10 mouse cellular contexts compared by ENCODE assay signal in genomic region chr7:84315353-84316003, GRCm38 (mm10).
DNase-seq lines count a peak whose midpoint lies in the region; ATAC-seq and TF ChIP-seq lines count a peak whose summit lies in the region.
"Had no signal": no experiment of that assay in that cellular context is flagged by ENCODE, and none has a peak within 500 bp of the region (broad histone marks: within the 10 kb centered on the region; RNA-seq: fewer than 3 reads in every experiment).

No protein-coding gene starts in this region.

- no peak overlapping the region for H3K9ac ChIP-seq in hindbrain, postnatal 0 days (replicated peaks; ENCODE audit: low read length)
- H3K9ac ChIP-seq in hindbrain, embryonic 16.5 days (ENCODE audit: low read depth, low read length), result no peak overlapping the region
- no peak overlapping the region for H3K9ac ChIP-seq in lung, embryonic 16.5 days (ENCODE audit: low read length)
- H3K9ac ChIP-seq: forebrain, embryonic 12.5 days had no signal

- H3K4me1 ChIP-seq in hindbrain, postnatal 0 days (ENCODE audit: insufficient read depth, low read length), result no peaks in the 10 kb centered on the region
- H3K4me1 ChIP-seq in hindbrain, embryonic 16.5 days (ENCODE audit: control insufficient read depth, insufficient read depth, low read depth, low read length), result no peaks in the 10 kb centered on the region
- peaks cover 6% of the 10 kb centered on the region for H3K4me1 ChIP-seq in lung, embryonic 16.5 days (replicated peaks; ENCODE audit: control insufficient read depth, insufficient read depth, low read length)
- H3K4me1 ChIP-seq: forebrain, embryonic 12.5 days had no signal

- H3K27me3 ChIP-seq in hindbrain, postnatal 0 days (ENCODE audit: insufficient read depth, low read length), result no peaks in the 10 kb centered on the region
- H3K27me3 ChIP-seq in hindbrain, embryonic 16.5 days (replicated peaks; ENCODE audit: control insufficient read depth, insufficient read depth, low read length), result no peaks in the 10 kb centered on the region
- H3K27me3 ChIP-seq in lung, embryonic 16.5 days (ENCODE audit: control insufficient read depth, insufficient read depth, low read depth, low read length), result no peaks in the 10 kb centered on the region
- H3K27me3 ChIP-seq: forebrain, embryonic 12.5 days had no signal

- no peak overlapping the region for H3K4me2 ChIP-seq in hindbrain, postnatal 0 days (ENCODE audit: low read depth, low read length)
- no peak overlapping the region for H3K4me2 ChIP-seq in hindbrain, embryonic 16.5 days (ENCODE audit: low read length)
- H3K4me2 ChIP-seq in lung, embryonic 16.5 days (ENCODE audit: low read depth, low read length), result no peak overlapping the region
- H3K4me2 ChIP-seq: forebrain, embryonic 12.5 days had no signal

- H3K9me3 ChIP-seq in hindbrain, postnatal 0 days (ENCODE audit: low read length), result no peaks in the 10 kb centered on the region
- no peaks in the 10 kb centered on the region for H3K9me3 ChIP-seq in hindbrain, embryonic 16.5 days (ENCODE audit: control insufficient read depth, low read length)
- no peaks in the 10 kb centered on the region for H3K9me3 ChIP-seq in lung, embryonic 16.5 days (ENCODE audit: control insufficient read depth, low read length)
- H3K9me3 ChIP-seq: forebrain, embryonic 12.5 days had no signal

- no peak overlapping the region for H3K4me3 ChIP-seq in hindbrain, postnatal 0 days (ENCODE audit: low read length)
- H3K4me3 ChIP-seq in hindbrain, embryonic 16.5 days (ENCODE audit: low read length), result no peak overlapping the region
- no peak overlapping the region for H3K4me3 ChIP-seq in lung, embryonic 16.5 days (ENCODE audit: low read length)
- H3K4me3 ChIP-seq: forebrain, embryonic 12.5 days had no signal

- TF ChIP-seq CTCF in hindbrain, postnatal 0 days (IDR thresholded peaks at IDR 0.05; ENCODE audit: low read depth), result peak; percentile 30; the same call in 1 of the 2 replicates

- no peak for ATAC-seq in hindbrain, postnatal 0 days
- ATAC-seq in hindbrain, embryonic 16.5 days, result no peak
- peak; percentile 81 for ATAC-seq in lung, embryonic 16.5 days (ENCODE audit: low read depth)
- ATAC-seq in activated CD4-positive, CD25-positive, alpha-beta regulatory T cell, adult 4 months, result no peak
- ATAC-seq: inflammation-experienced regulatory T-cells, adult 6 months had no signal

- 75% methylated on average over 7 of the region's 7 CpGs for WGBS in hindbrain, postnatal 0 days
- WGBS in hindbrain, embryonic 16.5 days, result 82% methylated on average over 7 of the region's 7 CpGs
- WGBS in lung, embryonic 16.5 days, result 30% methylated on average over 7 of the region's 7 CpGs

- no peak for DNase-seq in hindbrain, postnatal 0 days (ENCODE audit: low spot score)
- peak; percentile 6 to 9 for DNase-seq in B cell, adult 2 months
- DNase-seq in ZHBTc4 (ENCODE audit: low read depth, low spot score), result peak; percentile 45
- no peak for DNase-seq in cerebellum, postnatal 36 days
- DNase-seq in c-Kit-positive CD71-positive TER-119-positive erythroid progenitor cells, embryonic 14.5 days (ENCODE audit: low spot score), result no peak

- H3K36me3 ChIP-seq in hindbrain, postnatal 0 days (ENCODE audit: insufficient read depth, low read length), result no peaks in the 10 kb centered on the region
- H3K36me3 ChIP-seq in hindbrain, embryonic 16.5 days (ENCODE audit: control insufficient read depth, insufficient read depth, low read length), result no peaks in the 10 kb centered on the region
- no peaks in the 10 kb centered on the region for H3K36me3 ChIP-seq in lung, embryonic 16.5 days (ENCODE audit: control insufficient read depth, insufficient read depth, low read length)

- no peak overlapping the region for H3K27ac ChIP-seq in hindbrain, postnatal 0 days
- no peak overlapping the region for H3K27ac ChIP-seq in hindbrain, embryonic 16.5 days (ENCODE audit: low read depth, low read length)
- peak overlapping the region; percentile 45 for H3K27ac ChIP-seq in lung, embryonic 16.5 days (ENCODE audit: low read length)
- H3K27ac ChIP-seq: forebrain, embryonic 12.5 days had no signal

Comparison
In these comparisons a context has a peak if more than half of its experiments do, and no peak if none do; other contexts are left out.
1. DNase-seq: peak in B cell, adult 2 months (2 of 2) and ZHBTc4 (single experiment); none in hindbrain, postnatal 0 days (single experiment), cerebellum, postnatal 36 days (0 of 2) and c-Kit-positive CD71-positive TER-119-positive erythroid progenitor cells, embryonic 14.5 days (single experiment).